Mouse (Mus musculus) regulatory T cell (primary cell): ENCODE measurements around the gene Opn5.

Experiments used
- in situ Hi-C: fragments of 300-600 bp; cut with MboI, MseI; formaldehyde crosslinking; loops from one replicate; pipeline ENCODE4 v1.15.1; 2025; ENCODE audit warnings: high pct_unique_total_duplicates

Opn5 gene

DNA sequence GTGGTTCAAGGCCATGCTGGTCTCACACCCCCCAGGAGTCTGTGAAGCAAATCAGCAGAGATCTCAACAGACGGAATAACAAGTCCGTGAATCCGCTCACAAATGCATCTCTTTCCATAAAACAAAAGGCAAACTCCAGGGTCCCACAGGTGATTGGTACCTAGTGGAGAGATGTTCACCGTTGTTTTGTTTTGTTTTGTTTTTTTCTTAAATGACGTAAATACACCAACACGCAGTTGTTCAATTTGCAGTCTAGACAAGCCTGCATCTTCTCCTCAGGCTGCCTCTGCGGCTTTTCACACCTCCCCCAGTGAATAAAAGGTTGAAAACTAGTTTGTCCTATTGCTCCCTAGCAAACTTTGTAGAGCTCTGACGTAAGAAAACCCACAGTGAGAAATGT lies at the start of gene Opn5:
Opn5 (minus strand) TSS at position 101 of the 400 bp plus-strand sequence.
- in situ Hi-C loops = loop anchor here (10.0 kb wide), 1 partner anchor 1514 kb away; no protein-coding TSS in a partner anchor

DNA sequence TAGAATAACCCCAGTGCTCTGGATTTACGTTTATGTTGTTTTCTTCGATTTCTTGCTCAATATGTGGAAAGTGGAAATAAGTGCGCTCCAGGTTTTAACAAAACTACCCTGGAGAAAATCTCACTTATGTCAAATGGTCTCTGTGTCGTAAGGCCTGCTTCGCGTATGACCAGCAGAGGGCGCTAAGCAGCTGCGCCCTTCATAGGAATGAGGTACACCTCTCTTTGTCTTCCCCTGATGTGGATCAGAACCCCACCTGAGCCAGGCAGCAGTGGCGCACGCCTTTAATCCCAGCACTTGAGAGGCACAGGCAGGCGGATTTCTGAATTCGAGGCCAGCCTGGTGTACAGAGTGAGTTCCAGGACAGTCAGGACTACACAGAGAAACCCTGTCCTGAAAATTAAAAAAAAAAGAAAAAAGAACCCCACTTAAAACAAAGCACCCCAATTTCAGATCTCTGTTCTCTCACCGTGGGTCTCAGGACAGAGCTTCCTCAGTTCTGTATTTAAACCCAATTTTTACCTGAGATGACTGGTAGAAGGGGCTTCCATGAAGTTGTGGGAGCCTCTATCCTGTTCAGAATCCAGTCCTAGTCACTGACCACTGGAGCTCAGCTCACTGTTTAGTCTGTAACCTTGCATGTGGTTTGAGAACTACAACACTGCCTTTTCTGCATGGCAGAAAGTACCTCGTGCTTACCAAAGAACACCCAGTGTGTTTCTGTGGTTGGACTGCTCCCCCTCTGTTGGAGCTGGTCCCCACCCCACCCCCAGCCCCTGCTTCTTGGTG lies 47.6 kb upstream of the Opn5 start:
- in situ Hi-C loops = loop anchor here (5.0 to 25.0 kb wide), 2 partner anchors 123 to 278 kb away; no protein-coding TSS in a partner anchor

DNA sequence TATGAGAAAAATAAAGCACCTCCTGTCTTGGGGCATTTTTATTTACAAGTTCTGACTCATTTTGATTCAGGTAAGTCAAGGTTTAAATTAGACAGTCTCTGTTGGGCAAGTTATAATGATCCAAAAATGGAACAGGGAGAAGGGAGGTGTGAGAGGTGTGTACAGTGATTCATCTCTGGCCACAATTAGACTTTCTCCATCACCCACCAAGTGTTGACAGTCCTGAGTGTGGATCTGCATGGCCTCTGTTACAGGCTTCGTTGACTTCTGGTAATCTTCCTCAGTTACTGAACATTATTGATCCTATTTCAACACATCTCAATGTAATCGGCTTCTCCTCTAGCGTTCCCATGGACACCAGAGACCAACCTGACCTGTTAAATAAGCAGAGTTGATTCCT lies 32.2 kb upstream of the Opn5 start:
- in situ Hi-C loops = no loop called here

DNA sequence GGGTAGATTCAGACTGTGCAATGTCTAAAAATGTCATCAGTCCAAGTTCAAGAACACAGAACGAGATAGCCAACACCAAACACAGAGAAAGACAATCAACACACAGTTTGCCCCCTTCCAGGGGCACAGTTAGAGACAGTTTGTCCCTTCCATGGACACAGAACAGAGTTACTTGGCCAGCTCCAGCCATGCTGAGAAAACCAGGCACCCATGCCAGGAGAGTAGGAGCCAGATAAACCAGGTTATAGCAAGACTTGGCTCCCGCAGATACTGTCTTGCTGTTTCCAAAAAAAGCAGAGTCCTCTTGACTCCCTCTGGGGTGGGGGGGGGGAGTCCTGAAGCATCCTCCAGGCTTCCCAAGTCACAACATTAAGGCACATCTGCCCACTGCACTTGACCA lies 19.0 kb upstream of the Opn5 start:
- in situ Hi-C loops = no loop called here

DNA sequence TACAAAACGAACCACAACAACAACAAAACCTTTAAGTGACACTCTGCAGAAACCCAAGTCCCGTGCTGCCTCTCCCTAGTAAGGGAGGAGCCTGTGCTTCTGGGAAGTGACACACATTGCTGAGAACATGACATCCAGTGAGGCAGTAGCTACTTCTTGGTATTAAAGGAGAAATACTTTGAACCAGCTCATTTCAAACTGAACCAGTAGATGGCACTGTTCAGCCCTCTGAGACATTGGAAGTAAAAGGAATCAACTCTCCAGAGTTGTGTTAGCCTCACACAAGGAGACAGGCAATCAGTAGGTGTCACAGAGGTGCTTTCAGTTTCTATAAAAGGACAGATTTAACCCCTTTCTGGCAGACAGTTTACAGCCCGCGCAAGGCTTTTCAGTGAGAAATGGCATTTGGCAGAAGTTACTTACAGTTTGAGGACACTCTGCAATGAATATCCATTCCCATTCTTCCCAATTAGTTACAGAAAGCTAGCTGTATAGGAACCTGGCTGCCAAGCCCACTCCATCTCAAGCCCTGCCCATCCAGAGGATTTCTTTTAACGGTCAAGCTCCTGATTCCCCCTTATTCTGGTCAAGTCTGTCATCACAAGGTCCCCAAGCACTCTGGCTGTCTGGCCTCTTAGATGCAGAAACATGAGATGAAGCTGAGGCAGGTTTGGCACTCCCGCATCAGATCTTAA lies 2.0 kb upstream of the Opn5 start:
- in situ Hi-C loops = loop anchor here (10.0 kb wide), 1 partner anchor 1512 kb away; no protein-coding TSS in a partner anchor

DNA sequence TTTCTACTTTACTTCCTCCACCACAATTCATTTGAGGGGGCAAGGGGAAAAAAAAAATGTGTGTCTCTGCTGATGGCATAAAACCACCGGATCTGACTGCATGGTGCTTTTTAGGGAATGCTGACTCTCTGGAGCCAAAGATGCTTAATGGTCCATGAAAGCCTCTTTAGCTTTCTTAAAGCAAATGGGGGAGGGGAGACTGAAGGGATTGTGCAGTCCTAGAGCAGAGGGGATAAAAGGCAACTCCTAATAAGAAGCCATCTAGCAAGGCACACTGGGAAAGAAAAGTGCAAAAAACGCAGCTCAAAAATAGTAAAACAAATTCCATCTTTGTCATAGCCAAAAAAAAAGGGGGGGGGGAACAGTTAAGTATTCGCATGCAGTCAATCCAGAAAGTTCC lies 2.9 kb downstream of the Opn5 start:
- in situ Hi-C loops = no loop called here

DNA sequence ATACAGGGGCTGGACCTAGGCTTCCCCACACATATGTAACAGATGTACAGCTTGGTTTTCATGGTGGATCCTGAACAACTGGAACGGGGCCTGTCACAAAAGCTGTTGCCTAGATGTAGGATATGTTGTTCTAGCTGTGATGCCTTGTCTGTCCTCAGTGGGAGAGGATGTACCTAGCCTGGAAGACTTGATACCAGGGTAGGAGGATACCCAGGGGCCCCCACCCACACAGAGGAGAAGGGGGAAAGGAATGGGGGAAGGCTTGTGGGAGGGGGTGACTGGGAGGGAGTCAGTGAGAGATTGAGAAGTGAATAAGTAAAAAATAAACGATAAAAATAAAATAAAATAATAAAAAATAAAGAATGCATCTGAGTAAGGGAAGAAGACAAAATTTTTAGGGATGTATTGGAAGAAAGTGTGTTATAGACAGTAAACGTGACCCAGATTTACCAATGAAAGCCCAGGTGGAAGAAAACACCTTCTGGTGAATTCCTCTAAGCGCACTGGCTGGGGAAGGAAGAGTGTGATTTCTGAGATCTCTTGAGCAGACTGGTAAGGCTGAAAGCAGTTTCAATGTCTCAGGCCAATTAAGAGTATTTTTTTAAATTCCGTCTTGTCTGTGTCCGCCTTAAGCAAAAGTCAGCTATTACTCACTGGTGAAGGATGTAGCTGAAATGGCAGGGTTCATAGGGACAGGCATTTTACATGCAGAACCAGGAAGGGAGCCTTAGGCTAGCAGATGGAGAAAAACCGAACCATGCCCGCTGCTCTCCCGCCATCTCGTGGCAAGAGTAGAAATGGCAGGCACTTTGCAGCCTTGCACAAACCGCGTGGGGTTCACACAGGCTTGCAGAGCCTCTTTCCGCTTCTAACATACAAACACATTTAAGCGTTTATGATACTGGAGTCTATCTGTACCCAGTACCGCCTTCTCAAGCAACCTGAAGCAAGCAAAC lies 8.1 kb downstream of the Opn5 start:
- in situ Hi-C loops = no loop called here

DNA sequence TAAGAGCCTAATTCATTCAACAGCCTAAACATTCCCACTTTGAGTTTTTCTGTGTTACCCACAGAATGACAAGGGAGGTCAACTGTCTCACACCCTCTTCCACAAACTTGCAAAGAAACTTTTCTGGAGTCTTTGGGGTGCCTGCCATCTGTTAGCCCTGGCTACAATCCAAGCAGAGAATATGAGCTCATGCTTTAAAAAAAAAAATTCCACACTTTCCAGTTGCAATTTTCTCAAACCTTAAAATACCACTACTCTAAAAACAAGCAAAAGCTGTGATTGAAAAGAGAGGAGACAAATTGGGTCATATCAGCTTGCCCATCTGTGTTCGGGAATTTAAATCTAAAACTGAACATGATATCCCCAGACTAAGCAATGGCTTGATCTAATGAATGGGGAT lies 24.7 kb downstream of the Opn5 start:
- in situ Hi-C loops = no loop called here

DNA sequence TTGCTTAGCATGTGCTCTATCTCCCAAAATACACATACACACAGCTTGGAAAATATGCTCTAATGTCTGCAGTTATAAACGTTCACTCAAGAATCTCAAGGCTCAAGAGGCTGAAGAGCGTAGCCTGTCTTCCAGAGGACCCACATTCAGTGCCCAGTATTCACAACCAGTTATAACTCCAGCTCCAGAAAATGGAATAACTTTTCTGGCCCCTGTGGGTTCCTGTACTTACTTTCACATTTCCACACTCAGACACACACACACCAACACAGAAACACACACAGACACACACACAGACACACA lies 28.2 kb downstream of the Opn5 start:
- in situ Hi-C loops = no loop called here

DNA sequence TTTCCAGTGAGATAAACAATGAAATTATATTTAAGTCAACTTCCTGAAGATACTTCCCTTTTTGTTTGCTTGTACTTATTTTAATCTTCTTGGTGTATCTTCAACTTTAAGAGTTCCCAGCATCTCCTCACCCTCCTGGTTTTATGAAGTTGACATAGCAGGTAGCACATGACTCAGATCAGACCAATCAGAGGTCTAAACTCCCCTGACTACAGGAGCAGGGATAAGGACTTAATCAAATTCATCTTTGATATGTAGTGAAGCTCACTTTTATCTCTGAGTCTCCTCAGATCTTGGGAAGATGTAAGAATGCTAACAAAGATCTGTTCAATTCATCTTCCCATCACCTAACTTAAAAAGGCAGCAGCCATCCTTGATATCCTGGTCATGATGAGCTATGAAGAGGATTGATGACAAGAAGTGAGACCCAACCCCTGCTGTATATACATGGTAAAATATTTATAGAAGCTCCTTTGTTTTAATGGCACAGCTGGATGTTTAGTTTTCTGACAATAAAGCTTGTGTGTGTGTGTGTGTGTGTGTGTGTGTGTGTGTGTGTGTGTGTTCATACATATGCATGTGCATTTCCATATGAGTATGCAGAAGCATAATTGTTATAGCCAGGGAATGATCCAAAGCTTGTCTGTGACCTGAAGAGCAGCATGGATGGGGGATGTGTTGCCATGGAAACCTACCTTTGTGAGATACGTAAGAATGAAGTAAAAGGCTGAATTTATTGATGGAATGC lies 28.7 kb downstream of the Opn5 start:
- in situ Hi-C loops = no loop called here

DNA sequence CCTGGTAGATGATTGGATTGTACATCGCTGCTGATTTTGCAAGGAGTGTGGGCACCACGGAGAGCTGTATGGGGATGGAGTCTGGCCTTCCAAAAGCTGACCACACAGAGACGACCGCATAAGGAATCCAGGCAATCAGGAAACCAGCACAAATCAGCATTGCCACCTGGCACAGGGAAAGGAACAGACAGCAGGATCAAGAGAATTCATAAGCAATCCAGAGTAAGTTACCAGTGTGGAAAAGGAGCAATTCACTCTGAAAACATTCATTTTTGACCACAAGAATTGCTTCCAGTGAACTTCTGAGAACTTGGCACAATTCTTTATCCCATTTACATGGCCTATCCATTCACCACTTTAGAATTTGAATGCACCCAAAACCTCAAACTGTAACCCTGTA lies 30.6 kb downstream of the Opn5 start:
- in situ Hi-C loops = no loop called here

DNA sequence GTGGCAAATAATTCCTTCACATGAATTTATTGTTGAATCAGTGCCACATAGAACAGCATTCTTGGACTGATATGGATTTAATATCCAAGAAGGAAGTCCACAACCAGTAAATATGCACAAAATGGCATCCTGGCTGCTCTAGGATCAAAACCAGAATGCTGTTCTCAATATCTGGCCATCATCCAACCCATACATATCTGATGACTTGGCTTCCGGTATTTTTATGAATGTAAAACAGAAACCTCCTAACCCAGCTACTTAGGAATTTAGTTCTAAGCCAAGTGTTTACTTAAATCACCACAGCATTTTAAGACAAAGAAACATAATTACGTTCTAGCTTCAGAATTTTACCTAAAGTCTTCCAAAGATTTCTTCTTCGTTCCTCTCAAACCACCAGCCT lies 31.0 kb downstream of the Opn5 start:
- in situ Hi-C loops = no loop called here

DNA sequence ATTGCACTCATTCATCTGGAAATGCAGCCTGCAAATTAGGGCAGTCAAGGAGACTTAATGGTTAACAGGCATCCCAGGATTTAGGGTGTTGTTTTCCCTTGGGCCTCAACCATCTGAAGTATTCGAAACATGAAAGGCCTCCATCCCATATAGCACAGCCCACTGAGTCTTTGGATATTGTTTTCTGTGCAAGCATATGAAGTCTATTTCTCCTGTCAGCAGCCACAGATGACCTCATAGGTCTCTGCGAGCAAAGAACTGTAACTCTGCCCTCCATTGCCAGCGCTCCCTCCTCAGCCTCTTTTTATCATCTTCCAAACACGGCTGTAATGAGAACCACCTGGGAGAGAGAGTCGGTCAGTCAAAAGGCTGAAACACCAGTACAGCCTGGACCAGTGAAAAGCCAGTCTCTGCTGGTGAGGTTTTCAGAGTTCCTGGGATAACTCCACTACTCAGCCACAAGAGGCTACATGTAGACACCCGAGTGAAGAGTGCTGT lies 34.5 kb downstream of the Opn5 start:
- in situ Hi-C loops = no loop called here

DNA sequence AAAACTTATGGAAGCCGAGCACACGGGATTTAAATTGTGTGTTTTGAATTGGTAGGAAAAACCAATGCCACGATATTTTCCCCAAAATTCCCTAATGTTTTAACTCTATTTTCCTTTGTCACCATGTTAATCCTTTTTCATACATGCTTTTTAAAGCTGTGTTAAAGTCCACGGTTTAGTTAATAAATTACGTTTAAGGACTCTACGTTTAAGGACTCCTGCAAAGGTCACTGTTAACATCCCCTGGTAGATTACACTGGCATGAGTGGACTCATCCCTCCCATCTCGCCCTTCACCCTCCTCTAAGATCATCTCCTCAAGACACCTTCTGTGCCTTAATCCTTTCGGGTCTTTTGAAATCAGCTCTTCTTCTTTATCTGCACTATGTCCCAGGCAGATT lies 37.4 kb downstream of the Opn5 start:
- in situ Hi-C loops = no loop called here

DNA sequence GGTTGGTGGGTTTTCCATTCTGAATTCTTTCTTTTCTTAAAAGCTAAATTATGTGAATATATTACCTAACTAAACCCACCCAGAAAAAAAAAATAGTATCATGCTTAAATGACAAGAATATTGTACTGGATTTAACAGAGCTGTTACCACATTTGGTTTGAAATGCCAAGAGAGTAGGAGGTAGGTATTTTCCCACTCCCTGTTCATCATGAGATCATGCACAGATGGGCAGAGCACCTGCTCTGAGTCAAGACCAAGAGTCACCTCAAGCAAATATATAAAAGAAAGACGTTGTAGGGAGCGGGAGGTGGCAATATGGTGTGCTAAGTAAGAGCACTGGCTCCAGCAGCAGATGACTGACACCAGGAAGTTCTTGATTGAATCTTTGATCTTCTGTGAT lies 61.6 kb downstream of the Opn5 start:
- in situ Hi-C loops = no loop called here

DNA sequence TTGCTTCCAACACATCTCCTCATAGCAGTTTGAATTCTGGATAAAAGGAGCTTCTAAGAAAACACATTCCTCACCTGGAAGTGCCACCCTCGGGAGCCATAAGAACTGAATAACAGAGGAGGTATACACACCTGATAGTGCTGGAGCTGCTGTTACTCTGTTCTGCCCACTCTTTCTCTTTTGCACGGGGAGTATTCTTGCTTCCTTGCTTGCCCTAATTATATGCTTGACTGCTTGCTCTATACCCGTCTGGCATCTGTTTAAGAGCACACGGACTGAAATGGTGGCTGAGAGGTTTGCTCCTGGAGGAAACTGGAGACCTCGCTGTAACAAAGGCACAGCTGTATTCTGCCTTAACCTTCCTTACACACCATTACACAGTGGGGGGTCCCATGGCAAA lies 81.0 kb downstream of the Opn5 start:
- in situ Hi-C loops = no loop called here

DNA sequence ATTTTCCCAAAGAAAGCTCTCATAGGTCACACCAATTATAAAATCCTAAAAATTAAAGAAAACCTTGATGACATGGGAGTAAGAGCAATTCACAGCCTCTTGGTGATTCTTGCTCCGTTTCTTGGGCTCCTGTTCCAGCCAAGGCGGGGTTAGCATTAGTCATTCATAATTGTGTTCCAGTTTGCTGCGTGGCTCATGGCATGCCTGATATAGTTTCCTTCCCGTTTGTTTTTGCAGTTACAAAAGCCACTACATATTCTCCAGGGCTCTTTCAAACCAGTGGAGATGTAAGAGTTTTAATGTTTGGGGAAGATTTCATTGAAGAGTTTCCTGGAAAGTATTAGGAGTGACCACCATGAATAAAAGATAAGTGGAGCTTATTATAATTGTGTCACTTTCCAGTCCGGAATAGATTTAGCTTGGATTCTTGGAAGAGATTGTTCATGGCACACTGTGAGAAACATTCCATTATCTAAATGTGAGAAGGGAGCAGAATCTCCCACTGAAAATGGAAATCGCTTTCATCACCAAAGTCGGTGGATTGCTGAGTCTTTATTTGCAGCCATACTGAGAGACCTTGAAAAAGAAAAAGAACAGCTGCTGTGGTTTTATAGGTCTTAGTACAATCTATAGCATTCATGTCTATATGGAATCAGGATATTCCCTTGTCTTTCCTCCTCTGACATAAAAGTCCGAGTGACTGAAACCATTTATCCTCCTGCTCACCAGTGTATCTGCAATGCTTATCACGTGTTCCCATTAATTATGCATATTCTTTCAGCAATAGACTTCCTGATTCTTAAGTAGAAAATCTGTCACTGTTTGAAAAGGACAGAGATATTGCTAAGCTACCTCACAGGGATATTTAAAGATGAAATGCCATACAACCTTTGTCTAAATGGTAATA lies 101.6 kb downstream of the Opn5 start:
- in situ Hi-C loops = no loop called here
